Mouse (Mus musculus) ES-E14 (cell line): ENCODE data around the gene Shisal2b.

Experiments
- CHD2 ChIP-seq: IDR thresholded peaks from 2 replicates; pipeline ENCODE4 v1.6.1; 2014; ENCODE audit warnings: mild to moderate bottlenecking, low read depth, low read length, inconsistent platforms
- HCFC1 ChIP-seq: IDR thresholded peaks from 2 replicates; pipeline ENCODE4 v1.6.1; 2012; ENCODE audit warnings: low read length, inconsistent platforms, borderline replicate concordance; ENCODE audit not compliant: insufficient read depth
- ZNF384 ChIP-seq: IDR thresholded peaks from 2 replicates; pipeline ENCODE4 v1.6.1; 2012; ENCODE audit warnings: low read depth, low read length, inconsistent platforms

DNA sequence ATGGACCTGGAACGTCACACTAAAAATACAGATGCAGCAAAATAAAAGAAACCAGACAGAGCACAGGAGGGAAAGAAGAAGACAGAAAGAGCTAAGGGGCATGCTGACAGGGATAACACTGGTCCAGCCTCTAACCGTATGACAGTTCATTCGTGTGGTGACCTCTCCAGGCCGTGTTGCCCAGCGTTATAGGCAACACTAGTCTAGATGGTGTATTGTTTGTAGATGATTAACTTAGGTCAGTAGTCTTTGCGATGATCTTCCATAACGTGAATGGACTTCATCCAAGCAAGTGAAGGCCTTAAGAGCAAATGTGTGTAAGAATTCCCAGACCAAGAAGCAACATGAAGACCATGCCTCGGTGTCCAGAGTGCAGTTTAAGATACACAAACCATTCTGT, 64.6 kb downstream of the Shisal2b start:
- TF ChIP-seq CHD2 (no peak), ZNF384 (no peak), HCFC1 (no peak)
